Mouse (Mus musculus): ENCODE data around the gene Tcp10c.

Tcp10c gene

GRCm38 (mm10) chr17:13391020-13391419 is 36.6 kb downstream of the Tcp10c start:
- 68% methylated on average over 1 of the region's 4 CpGs for WGBS

- WGBS: 88% methylated on average over 4 of the region's 5 CpGs
These were observed 45.6 kb downstream of the Tcp10c start for GRCm38 (mm10) chr17:13399961-13400360.

GRCm38 (mm10) chr17:13403527-13404131 is 49.3 kb downstream of the Tcp10c start:
- 79% methylated on average over 5 of the region's 5 CpGs for WGBS

- 89% methylated on average over 3 of the region's 3 CpGs for WGBS
These were observed 51.7 kb downstream of the Tcp10c start for GRCm38 (mm10) chr17:13406023-13406422.

GRCm38 (mm10) chr17:13406701-13407100 is 52.3 kb downstream of the Tcp10c start:
- WGBS: 91% methylated on average over 6 of the region's 6 CpGs

GRCm38 (mm10) chr17:13407621-13408256 is 53.4 kb downstream of the Tcp10c start:
- 95% methylated on average over 3 of the region's 4 CpGs for WGBS

DNA sequence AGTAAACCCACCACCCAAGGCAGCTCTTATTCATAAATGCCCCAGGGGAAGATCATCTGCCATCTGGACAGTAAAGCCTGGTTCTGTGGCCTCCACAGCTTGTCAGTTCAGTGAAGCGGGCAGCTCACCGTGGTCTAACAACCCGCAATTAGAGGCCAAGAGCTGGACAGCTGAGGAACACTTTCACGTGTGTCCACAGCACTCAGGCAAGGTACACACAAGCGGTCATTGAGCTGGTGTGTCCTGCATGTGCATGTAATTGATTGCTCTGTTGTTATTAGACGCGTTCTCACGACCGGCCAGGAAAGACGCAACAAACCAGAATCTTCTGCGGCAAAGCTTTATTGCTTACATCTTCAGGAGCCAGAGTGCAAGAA is 53.9 kb downstream of the Tcp10c start:
- 92% methylated on average over 11 of the region's 11 CpGs for WGBS

DNA sequence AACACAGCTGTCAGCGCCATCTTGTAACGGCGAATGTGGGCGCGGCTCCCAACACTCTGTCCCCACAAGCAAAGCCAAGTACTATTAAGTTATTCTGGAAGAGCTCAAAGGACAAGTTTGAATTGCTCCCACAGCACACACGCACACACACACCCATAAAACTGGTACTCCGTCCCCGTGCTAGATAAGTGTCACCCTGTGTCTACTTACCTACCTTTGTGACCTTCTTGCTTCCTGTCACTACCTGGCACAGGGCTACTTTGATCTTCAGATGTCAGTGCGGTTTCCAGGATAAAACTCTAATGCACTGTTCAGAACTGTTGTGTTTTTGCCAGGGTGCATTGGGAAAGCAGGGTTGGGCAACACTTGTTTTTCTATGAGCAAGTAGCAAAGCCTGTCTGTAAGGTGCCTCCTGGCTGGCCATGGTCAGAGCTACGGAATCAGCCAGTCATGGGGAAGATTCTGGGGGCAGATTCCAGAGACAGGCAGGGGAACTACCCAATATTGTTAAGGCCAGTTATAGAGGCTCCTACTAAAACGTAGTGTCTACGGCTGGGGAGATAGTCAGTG is 66.7 kb downstream of the Tcp10c start:
- 94% methylated on average over 11 of the region's 12 CpGs for WGBS

- 91% methylated on average over 5 of the region's 5 CpGs for WGBS
These were observed 68.3 kb downstream of the Tcp10c start for GRCm38 (mm10) chr17:13422638-13423037.

DNA sequence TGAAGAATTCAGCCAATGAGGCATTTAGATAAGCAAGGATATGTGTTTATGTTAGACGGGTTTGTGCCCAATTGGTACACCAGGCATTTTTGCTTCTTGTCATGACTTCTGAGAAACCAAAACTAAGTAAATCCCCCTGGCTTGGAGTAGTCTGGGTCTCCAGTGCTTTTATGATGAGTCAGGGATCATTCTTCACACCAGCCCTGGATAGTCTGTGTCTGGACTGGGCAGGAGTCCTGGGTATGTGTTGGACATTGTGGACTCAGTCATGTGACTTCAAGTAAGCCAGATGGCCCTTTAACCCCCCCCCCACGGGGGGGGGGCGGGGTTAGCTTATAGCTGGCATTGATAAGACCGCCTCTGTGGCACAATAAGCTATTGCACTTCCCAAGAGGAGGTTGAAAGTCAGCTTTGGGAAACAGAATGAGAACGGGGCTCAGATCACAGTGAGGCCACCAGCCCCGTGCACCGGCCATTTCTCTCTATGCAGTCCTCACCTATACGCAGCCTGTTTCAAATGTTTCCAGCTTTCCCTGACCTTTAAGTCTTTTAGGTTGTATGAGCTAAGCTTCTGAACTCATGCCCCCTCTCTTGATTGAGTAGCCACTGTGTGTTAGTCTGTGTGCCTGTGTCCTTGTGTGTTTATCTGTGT is 69.1 kb downstream of the Tcp10c start:
- WGBS: 66% methylated on average over 8 of the region's 8 CpGs

DNA sequence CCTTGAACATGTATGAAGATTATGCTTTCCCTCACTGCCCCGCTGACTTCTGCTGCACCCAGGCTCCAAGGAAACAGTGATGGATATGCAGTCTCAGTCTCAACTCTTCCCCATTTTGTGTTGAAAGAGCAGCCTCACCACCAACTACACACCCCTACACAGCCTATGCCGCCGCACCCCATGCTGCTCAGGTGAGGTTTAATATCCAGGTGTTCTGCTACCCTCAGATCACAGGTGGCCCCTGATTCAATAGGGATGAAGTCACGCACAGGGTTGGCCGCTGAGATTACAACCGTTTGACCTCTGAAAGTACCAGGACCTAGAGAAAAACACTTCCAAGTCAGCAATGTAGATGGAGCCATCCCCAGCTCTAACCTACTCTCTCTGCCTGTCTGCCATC is 69.9 kb downstream of the Tcp10c start:
- WGBS: 91% methylated on average over 6 of the region's 6 CpGs

GRCm38 (mm10) chr17:13425694-13426093 is 71.3 kb downstream of the Tcp10c start:
- WGBS: 81% methylated on average over 2 of the region's 5 CpGs

DNA sequence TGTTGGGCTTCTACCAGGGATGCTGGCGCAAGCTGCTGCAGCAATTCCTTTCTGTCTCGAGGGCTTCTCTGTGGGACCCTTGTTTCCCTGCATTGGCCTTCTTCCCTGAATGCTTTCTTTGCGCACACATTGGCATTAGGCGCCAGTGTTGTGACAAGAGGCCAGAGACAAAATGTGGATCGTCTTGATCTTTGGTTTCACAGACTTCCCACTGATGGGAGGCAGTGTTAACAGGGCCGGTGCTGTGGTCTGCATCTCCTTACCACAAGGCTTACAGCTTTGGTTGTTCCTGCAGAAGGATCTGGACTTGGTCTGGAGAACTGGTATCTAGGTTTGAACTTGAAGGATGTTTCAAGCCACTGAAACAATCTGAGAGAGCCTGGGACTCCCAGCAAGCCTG is 72.1 kb downstream of the Tcp10c start:
- 88% methylated on average over 4 of the region's 6 CpGs for WGBS

Data from cerebral cortex, adult 2 months (tissue).